ENCODE assay signal across 24 mouse cellular contexts in the genomic region with DNA sequence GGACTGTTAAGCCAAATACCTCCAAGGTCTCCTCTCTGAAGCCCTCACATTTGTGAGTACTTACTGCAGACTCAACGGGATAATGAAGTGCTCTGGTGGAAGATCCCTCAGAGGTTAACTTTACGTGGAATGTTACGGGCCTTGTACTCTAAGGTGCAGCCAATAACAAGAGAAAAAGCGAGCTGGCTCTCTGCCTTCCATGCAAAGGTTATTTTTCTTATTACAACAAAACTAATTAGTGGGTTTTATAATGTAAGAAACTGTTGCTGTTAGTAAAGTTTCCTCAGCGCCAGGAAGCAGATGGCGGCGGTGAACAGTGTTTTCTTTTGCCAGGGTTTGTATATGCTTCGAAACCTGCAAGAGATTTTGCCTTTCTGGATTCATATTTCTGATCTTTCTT.
A peak's percentile ranks its signal among the peaks of the same experiment; 100 is the strongest.
DNase-seq lines count a peak whose midpoint lies in the region; ATAC-seq and TF ChIP-seq lines count a peak whose summit lies in the region.
"Had no signal": no experiment of that assay in that cellular context is flagged by ENCODE, and none has a peak within 500 bp of the region (broad histone marks: within the 10 kb centered on the region; RNA-seq: fewer than 3 reads in every experiment).

No protein-coding gene starts in this region.

- H3K9ac ChIP-seq in limb, embryonic 12.5 days (replicated peaks) = no peak overlapping the region
- no peak overlapping the region for H3K9ac ChIP-seq in stomach, embryonic 15.5 days
- H3K9ac ChIP-seq: embryonic facial prominence, embryonic 15.5 days; hindbrain, embryonic 12.5 days; liver, postnatal 0 days; neural tube, embryonic 13.5 days had no signal

- H3K27ac ChIP-seq in gastrocnemius, adult 2 months = peak overlapping the region; percentile 6
- peak overlapping the region; percentile 68 for H3K27ac ChIP-seq in limb, embryonic 12.5 days
- no peak overlapping the region for H3K27ac ChIP-seq in limb, embryonic 10.5 days
- H3K27ac ChIP-seq in stomach, embryonic 15.5 days = 0 out of 2 replicates have a peak overlapping the region, but pooled peaks have one; percentile 48
- H3K27ac ChIP-seq: forebrain, embryonic 10.5 days; hindbrain, embryonic 12.5 days; kidney, postnatal 0 days; macrophage; neural tube, embryonic 13.5 days had no signal

- H3K36me3 ChIP-seq in limb, embryonic 12.5 days = peaks cover 3% of the 10 kb centered on the region; the same call in 1 of the 2 replicates
- H3K36me3 ChIP-seq in limb, embryonic 10.5 days = no peaks in the 10 kb centered on the region
- H3K36me3 ChIP-seq in stomach, embryonic 15.5 days = no peaks in the 10 kb centered on the region
- H3K36me3 ChIP-seq: embryonic facial prominence, embryonic 15.5 days; forebrain, embryonic 10.5 days; hindbrain, embryonic 12.5 days; neural tube, embryonic 13.5 days had no signal

- peak; percentile 75 for ATAC-seq in limb, embryonic 12.5 days (ENCODE audit: insufficient number of reproducible peaks, insufficient read depth, low FRiP score, low TSS enrichment, low read depth)
- no peak for ATAC-seq in stomach, embryonic 15.5 days (ENCODE audit: insufficient read depth, low FRiP score, low read depth)
- ATAC-seq: activated CD4-positive, CD25-positive, alpha-beta regulatory T cell, adult 4 months; inflammation-experienced regulatory T-cells, adult 6 months; liver, postnatal 0 days had no signal

- intact Hi-C loops in gastrocnemius, adult 2 months (cut with DNase I) = no loop called here

- H3K4me3 ChIP-seq in gastrocnemius, adult 2 months = no peak overlapping the region
- no peak overlapping the region for H3K4me3 ChIP-seq in limb, embryonic 12.5 days (replicated peaks)
- H3K4me3 ChIP-seq in limb, embryonic 10.5 days = no peak overlapping the region
- H3K4me3 ChIP-seq in stomach, embryonic 15.5 days (replicated peaks) = no peak overlapping the region
- H3K4me3 ChIP-seq: embryonic facial prominence, embryonic 15.5 days; forebrain, embryonic 10.5 days; hindbrain, embryonic 12.5 days; left cerebral cortex, adult 2 months; neural tube, embryonic 13.5 days had no signal

- H3K9me3 ChIP-seq in limb, embryonic 12.5 days = no peaks in the 10 kb centered on the region
- no peaks in the 10 kb centered on the region for H3K9me3 ChIP-seq in limb, embryonic 10.5 days (replicated peaks)
- H3K9me3 ChIP-seq in stomach, embryonic 15.5 days = no peaks in the 10 kb centered on the region
- H3K9me3 ChIP-seq: embryonic facial prominence, embryonic 15.5 days; forebrain, embryonic 10.5 days; hindbrain, embryonic 12.5 days; neural tube, embryonic 13.5 days had no signal

- no peak for DNase-seq in gastrocnemius, adult 2 months
- no peak for DNase-seq in gastrocnemius, postnatal 25 days
- no peak for DNase-seq in limb, embryonic 10.5 days (ENCODE audit: low spot score)
- DNase-seq in forelimb bud, embryonic 11.5 days (ENCODE audit: low read depth, low spot score) = peak; percentile 21
- no peak for DNase-seq in frontal cortex, postnatal 25 days (ENCODE audit: low spot score in 2 of 2)
- DNase-seq: adrenal gland, postnatal 14 days; B cell, adult 2 months; gastrocnemius, postnatal 10 days; liver; liver, postnatal 0 days; right cerebral cortex, postnatal 25 days had no signal

- H3K27me3 ChIP-seq in limb, embryonic 12.5 days = no peaks in the 10 kb centered on the region
- no peaks in the 10 kb centered on the region for H3K27me3 ChIP-seq in limb, embryonic 10.5 days (ENCODE audit: low read depth, poor library complexity, severe bottlenecking)
- no peaks in the 10 kb centered on the region for H3K27me3 ChIP-seq in stomach, embryonic 15.5 days (replicated peaks)
- H3K27me3 ChIP-seq: embryonic facial prominence, embryonic 15.5 days; hindbrain, embryonic 12.5 days; neural tube, embryonic 13.5 days had no signal

- no peak for TF ChIP-seq CTCF in gastrocnemius, adult 2 months (IDR thresholded peaks at IDR 0.05)

- 44% methylated on average over 8 of the region's 8 CpGs for WGBS in limb, embryonic 12.5 days
- 81% methylated on average over 8 of the region's 8 CpGs for WGBS in limb, embryonic 10.5 days
- 58% methylated on average over 8 of the region's 8 CpGs for WGBS in stomach, embryonic 15.5 days

- no peak overlapping the region for H3K4me2 ChIP-seq in limb, embryonic 12.5 days
- no peak overlapping the region; the same call in 1 of the 2 replicates for H3K4me2 ChIP-seq in stomach, embryonic 15.5 days
- H3K4me2 ChIP-seq: embryonic facial prominence, embryonic 15.5 days; heart, embryonic 11.5 days; hindbrain, embryonic 12.5 days; midbrain, embryonic 11.5 days; neural tube, embryonic 13.5 days had no signal

- peaks cover 44% of the 10 kb centered on the region for H3K4me1 ChIP-seq in limb, embryonic 12.5 days (replicated peaks)
- 0 out of 2 replicates have a peak, but pooled peaks cover 4% of the 10 kb centered on the region for H3K4me1 ChIP-seq in limb, embryonic 10.5 days
- H3K4me1 ChIP-seq in stomach, embryonic 15.5 days = peaks cover 7% of the 10 kb centered on the region; the same call in 1 of the 2 replicates
